Mouse (Mus musculus) midbrain, embryonic 12.5 days (tissue): ENCODE data around the gene Guk1. TPM values are rescaled to one million over a fixed set of nuclear protein-coding genes. Genes with fewer than 3 reads are reported as not detected.

ENCODE experiments used
- ATAC-seq: fragments of 200-750 bp; cut with Nextera tagmentation; 2 replicates; pipeline ENCODE4 v1.8.0; 2017; ENCODE audit warnings: low read depth, moderate TSS enrichment, moderate library complexity; ENCODE audit not compliant: low FRiP score
- H3K27ac ChIP-seq: fragments of 300-500 bp; sonication (generic); replicated peaks from 2 replicates; pipeline ENCODE4 v1.5.1; 2016; ENCODE audit warnings: mild to moderate bottlenecking
- H3K27me3 ChIP-seq: fragments of 300-500 bp; sonication (generic); 2 replicates; pipeline ENCODE4 v1.6.1; 2016; ENCODE audit warnings: mild to moderate bottlenecking
- H3K36me3 ChIP-seq: fragments of 300-500 bp; sonication (generic); 2 replicates; pipeline ENCODE4 v1.6.1; 2016
- H3K4me1 ChIP-seq: fragments of 300-500 bp; sonication (generic); 2 replicates; pipeline ENCODE4 v1.6.1; 2016
- H3K4me2 ChIP-seq: fragments of 300-500 bp; sonication (generic); replicated peaks from 2 replicates; pipeline ENCODE4 v1.6.1; 2016; ENCODE audit warnings: mild to moderate bottlenecking, moderate library complexity
- H3K4me3 ChIP-seq: fragments of 300-500 bp; sonication (generic); 2 replicates; pipeline ENCODE4 v1.5.1; 2016; ENCODE audit warnings: mild to moderate bottlenecking
- H3K9ac ChIP-seq: fragments of 300-500 bp; sonication (generic); replicated peaks from 2 replicates; pipeline ENCODE4 v1.6.1; 2016; ENCODE audit warnings: mild to moderate bottlenecking, moderate library complexity
- H3K9me3 ChIP-seq: fragments of 300-500 bp; sonication (generic); 2 replicates; pipeline ENCODE4 v1.6.1; 2016; ENCODE audit warnings: mild to moderate bottlenecking
- WGBS: fragments of 180-500 bp; shearing (Covaris S2); methylation state at CpG from one replicate; pipeline ENCODE4 v1.1.7; 2016; 5-methylcytosine and 5-hydroxymethylcytosine counted together
- polyA plus RNA-seq: library from polyadenylated mRNA; unstranded; fragments of >200 nt; fragmentation: Nextera tagmentation; extraction: Ambion mirVana; gene quantifications from 2 replicates; pipeline ENCODE4 v1.2.1, GENCODE M21; 2016

Gene Guk1
- polyA plus RNA-seq, 1 experiment from 2014 or later, result 95.1 TPM

GRCm38 (mm10) chr11:59182864-59183331 lies 9.1 kb downstream of the Guk1 start, which contains the start of gene Gjc2:
Gene Gjc2 (minus strand): TSS chr11:59183213.
- ATAC-seq, result no peak
- Histone ChIP-seq H3K27ac (no peak within 1 kb of the TSS), H3K9ac (peak within 1 kb of the TSS; percentile 1; the same call in 1 of the 2 replicates), H3K9me3 (no peaks in the 10 kb centered on the region), H3K36me3 (peaks cover 25% of the 10 kb centered on the region), H3K27me3 (peaks cover 24% of the 10 kb centered on the region), H3K4me2 (no peak within 1 kb of the TSS), H3K4me1 (no peaks in the 10 kb centered on the region), H3K4me3 (no peak within 1 kb of the TSS)
- WGBS, result 25% methylated on average over 3 of the region's 3 CpGs

DNA sequence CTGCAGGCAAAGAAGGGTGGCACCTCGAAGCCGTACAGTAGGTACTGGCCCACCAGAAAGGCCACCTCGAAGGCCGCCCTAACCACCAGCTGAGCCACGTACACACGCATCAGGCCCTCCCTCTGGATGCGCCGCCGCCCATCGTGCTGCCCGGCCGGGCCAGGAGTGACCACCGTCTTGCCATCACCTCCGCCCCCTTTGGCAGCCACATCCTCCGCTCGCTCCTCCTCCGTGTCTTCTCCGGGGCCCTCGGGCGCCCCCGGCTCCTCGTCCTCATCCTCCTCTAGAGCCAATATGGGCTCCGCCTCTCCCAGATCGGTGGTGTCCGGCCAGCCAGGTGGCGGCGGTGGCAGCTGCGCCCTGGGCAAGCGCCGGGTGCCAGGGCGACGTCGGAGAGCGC lies 15.1 kb downstream of the Guk1 start:
- H3K4me3 ChIP-seq, result no peak overlapping the region

DNA sequence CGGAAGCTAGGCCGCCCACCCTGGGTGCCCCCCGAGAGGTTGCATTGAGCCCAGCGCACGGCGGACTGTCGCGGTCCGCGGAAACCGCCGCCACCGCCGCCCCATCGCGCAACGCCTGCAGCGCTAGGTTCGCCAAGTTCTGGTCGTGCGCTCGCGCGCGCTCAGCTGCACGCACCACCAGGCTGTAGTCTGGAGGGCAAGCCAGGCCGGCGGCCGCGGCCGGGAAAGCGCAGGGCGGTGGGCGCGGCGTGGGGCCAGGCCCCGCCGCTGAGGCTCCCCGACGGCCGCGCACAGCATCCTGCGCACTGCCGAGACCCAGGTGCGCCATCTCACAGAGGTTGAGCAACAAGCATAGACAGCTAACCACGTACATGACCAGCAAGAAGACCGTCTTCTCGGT lies 15.5 kb downstream of the Guk1 start:
- no peaks in the 10 kb centered on the region for H3K9me3 ChIP-seq
- peaks cover 76% of the 10 kb centered on the region for H3K27me3 ChIP-seq
- WGBS, result 3% methylated on average over 46 of the region's 48 CpGs
- H3K27ac ChIP-seq, result no peak overlapping the region
- no peaks in the 10 kb centered on the region for H3K36me3 ChIP-seq
- no peak overlapping the region; the same call in 1 of the 2 replicates for H3K4me2 ChIP-seq
- no peak for ATAC-seq
- no peak overlapping the region for H3K9ac ChIP-seq
- no peaks in the 10 kb centered on the region for H3K4me1 ChIP-seq
- peak overlapping the region; percentile 12; the same call in 1 of the 2 replicates for H3K4me3 ChIP-seq

More for the DNA sequence above, 15.1 kb downstream of the Guk1 start:
- ATAC-seq, result no peak
- Histone ChIP-seq H3K9me3 (no peaks in the 10 kb centered on the region), H3K27me3 (peaks cover 76% of the 10 kb centered on the region), H3K27ac (no peak overlapping the region), H3K4me2 (no peak overlapping the region), H3K4me1 (no peaks in the 10 kb centered on the region), H3K9ac (no peak overlapping the region), H3K36me3 (no peaks in the 10 kb centered on the region)
- WGBS, result 11% methylated on average over 34 of the region's 34 CpGs

- Histone ChIP-seq H3K9me3 (no peaks in the 10 kb centered on the region), H3K4me1 (no peaks in the 10 kb centered on the region), H3K36me3 (no peaks in the 10 kb centered on the region), H3K9ac (no peak overlapping the region), H3K4me3 (no peak overlapping the region), H3K27ac (no peak overlapping the region), H3K4me2 (no peak overlapping the region), H3K27me3 (peaks cover 66% of the 10 kb centered on the region)
- WGBS, result 56% methylated on average over 6 of the region's 6 CpGs
- no peak for ATAC-seq
Observed at GRCm38 (mm10) chr11:59174189-59174838, 17.7 kb downstream of the Guk1 start.

DNA sequence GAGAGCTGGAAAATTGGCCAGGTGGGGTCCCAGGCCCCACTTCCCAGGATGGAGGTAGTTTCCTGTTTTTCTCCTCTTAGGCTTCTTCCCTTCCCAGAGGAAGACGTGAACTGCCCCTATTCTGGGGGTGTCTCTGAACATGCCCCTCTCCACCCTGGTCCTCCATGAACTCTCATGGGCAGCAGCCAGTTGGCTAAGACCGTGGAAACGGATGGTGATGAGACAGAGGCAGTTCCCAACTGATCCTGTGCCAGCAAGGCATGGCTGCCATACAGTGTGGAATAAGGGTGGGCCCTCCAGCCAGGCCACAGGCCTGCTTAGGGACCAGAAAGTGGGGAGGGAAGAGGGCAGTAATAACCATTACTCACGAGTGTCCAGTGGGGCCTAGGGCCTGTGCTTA lies 21.5 kb downstream of the Guk1 start:
- WGBS, result 72% methylated on average over 4 of the region's 4 CpGs
- peaks cover 32% of the 10 kb centered on the region for H3K27me3 ChIP-seq

GRCm38 (mm10) chr11:59169807-59170206 lies 22.2 kb downstream of the Guk1 start:
- Histone ChIP-seq H3K4me3 (no peak overlapping the region), H3K4me2 (no peak overlapping the region), H3K27me3 (peaks cover 25% of the 10 kb centered on the region), H3K4me1 (no peaks in the 10 kb centered on the region), H3K9me3 (no peaks in the 10 kb centered on the region), H3K36me3 (no peaks in the 10 kb centered on the region), H3K9ac (no peak overlapping the region), H3K27ac (no peak overlapping the region)
- WGBS, result 85% methylated on average over 3 of the region's 3 CpGs
- no peak for ATAC-seq

More for the DNA sequence above, 21.5 kb downstream of the Guk1 start:
- no peak overlapping the region for H3K9ac ChIP-seq
- H3K4me1 ChIP-seq, result no peaks in the 10 kb centered on the region
- H3K36me3 ChIP-seq, result no peaks in the 10 kb centered on the region
- no peak for ATAC-seq
- H3K9me3 ChIP-seq, result no peaks in the 10 kb centered on the region
- no peak overlapping the region for H3K4me2 ChIP-seq
- H3K27ac ChIP-seq, result no peak overlapping the region
- no peak overlapping the region for H3K4me3 ChIP-seq

- Histone ChIP-seq H3K4me2 (no peak overlapping the region), H3K4me1 (peaks cover 10% of the 10 kb centered on the region), H3K27me3 (0 out of 2 replicates have a peak, but pooled peaks cover 3% of the 10 kb centered on the region), H3K27ac (no peak overlapping the region), H3K4me3 (no peak overlapping the region), H3K36me3 (no peaks in the 10 kb centered on the region), H3K9ac (no peak overlapping the region), H3K9me3 (no peaks in the 10 kb centered on the region)
- no peak for ATAC-seq
- 56% methylated on average over 2 of the region's 2 CpGs for WGBS
Observed at GRCm38 (mm10) chr11:59165616-59166241, 26.3 kb downstream of the Guk1 start.

DNA sequence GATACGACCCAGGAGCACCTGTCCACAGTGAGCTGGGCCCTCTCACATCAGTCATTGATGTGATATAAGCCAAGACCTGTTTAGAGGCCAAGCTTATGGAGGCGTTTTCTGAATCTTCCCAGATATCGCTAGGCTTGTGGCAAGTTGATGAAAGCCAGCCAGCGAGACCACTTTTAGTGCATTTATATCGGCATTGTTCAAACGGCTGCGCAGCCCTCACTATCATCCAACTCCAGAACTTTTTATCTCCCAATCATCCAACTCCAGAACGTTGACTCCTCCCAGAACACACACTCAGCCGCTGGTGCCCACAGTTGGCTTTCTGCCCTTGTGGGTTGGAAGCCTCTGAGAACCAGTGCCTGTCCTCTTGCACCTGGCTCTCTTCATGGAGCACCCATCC lies 27.6 kb downstream of the Guk1 start:
- Histone ChIP-seq H3K27ac (no peak overlapping the region), H3K4me3 (peak overlapping the region; percentile 84), H3K36me3 (no peaks in the 10 kb centered on the region), H3K9me3 (no peaks in the 10 kb centered on the region), H3K9ac (no peak overlapping the region), H3K4me2 (peak overlapping the region; percentile 54), H3K4me1 (peaks cover 10% of the 10 kb centered on the region), H3K27me3 (0 out of 2 replicates have a peak, but pooled peaks cover 3% of the 10 kb centered on the region)
- ATAC-seq, result no peak
- WGBS, result 90% methylated on average over 9 of the region's 9 CpGs

DNA sequence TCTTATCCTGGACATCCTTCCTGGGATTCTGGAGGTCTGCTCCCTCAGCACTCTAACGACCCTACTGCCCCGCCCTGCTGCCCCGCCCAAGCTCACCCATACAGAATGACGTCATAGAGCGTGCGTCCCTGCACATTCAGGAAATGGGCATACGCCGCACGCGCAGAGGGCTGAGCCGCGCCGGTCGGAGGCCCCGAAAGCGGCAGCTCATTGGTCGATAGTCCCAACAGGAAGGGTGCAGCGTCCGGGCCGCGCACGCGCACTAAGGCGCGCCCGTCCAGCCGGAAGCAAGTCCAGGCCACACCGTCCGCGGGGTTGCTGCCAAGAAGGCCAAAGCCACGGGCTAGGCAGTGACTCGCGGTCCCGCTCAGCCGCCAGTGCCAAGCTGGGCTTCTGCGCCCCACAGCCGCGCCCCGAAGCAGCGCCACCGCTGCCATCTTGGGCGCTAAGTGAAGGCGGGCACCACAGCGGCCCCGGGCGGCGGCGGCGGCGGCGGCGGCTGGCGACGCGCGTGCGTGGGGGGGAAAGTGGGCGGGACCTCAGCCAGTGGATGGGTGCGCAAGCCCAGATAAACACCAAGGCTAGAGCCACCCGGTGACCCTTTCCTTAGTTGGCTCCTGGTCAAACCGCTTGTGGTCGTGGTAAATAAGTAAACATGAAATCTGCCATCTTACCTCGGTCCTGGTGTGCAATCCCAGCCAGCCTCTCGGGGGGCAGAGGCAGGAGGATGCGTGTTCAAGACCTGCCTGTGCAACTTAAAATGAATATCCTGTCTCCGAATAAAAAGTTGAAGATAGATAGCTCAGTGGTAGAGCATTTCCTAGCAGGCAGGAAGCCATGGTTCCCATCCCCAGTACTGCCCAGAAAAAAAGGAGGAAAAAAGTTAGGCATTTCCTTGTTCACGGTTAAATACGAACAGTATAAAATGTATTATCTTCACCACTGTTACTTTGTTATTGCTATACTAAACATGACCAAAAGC lies 28.5 kb downstream of the Guk1 start, which contains the start of gene Iba57:
Gene Iba57 (minus strand): TSS at position 485 of the 982 bp plus-strand sequence.
- H3K4me2 ChIP-seq, result peak within 1 kb of the TSS; percentile 54
- 0 out of 2 replicates have a peak, but pooled peaks cover 3% of the 10 kb centered on the region for H3K27me3 ChIP-seq
- peak within 1 kb of the TSS; percentile 84 for H3K4me3 ChIP-seq
- no peaks in the 10 kb centered on the region for H3K9me3 ChIP-seq
- peak within 1 kb of the TSS; percentile 92 for H3K9ac ChIP-seq
- 3% methylated on average over 68 of the region's 68 CpGs for WGBS
- H3K4me1 ChIP-seq, result peaks cover 10% of the 10 kb centered on the region
- H3K36me3 ChIP-seq, result peaks cover 2% of the 10 kb centered on the region; the same call in 1 of the 2 replicates
- peak; percentile 98 for ATAC-seq
- peak within 1 kb of the TSS; percentile 99 for H3K27ac ChIP-seq

GRCm38 (mm10) chr11:59162443-59163254 lies 29.4 kb downstream of the Guk1 start:
- no peak for ATAC-seq
- H3K9ac ChIP-seq, result peak overlapping the region; percentile 92
- H3K4me3 ChIP-seq, result peak overlapping the region; percentile 84
- 0 out of 2 replicates have a peak, but pooled peaks cover 3% of the 10 kb centered on the region for H3K27me3 ChIP-seq
- H3K27ac ChIP-seq, result peak overlapping the region; percentile 99
- no peaks in the 10 kb centered on the region for H3K9me3 ChIP-seq
- peak overlapping the region; percentile 54 for H3K4me2 ChIP-seq
- 65% methylated on average over 9 of the region's 9 CpGs for WGBS
- peaks cover 10% of the 10 kb centered on the region for H3K4me1 ChIP-seq
- peaks cover 11% of the 10 kb centered on the region for H3K36me3 ChIP-seq

DNA sequence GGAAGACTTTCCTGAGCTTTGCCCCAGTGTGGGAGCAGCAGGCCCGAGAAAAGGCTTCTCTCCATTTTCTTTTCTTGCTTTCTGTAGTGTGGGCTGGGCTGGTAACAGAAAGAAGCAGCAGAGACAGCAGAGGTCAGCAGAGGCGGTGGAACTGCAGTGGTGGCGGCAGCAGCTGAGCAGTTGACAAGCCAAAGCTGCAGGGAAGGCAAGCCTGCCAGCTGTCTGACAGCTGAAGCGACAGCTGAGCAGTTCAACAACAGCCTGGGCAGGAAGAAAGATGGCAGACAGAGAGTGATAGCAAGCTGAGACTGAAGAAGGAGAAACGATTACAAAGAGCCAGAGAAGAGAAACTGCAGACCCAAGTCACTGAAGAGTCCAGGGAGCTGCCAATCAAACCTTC lies 30.6 kb downstream of the Guk1 start:
- Histone ChIP-seq H3K4me2 (no peak overlapping the region), H3K4me1 (peaks cover 10% of the 10 kb centered on the region), H3K4me3 (no peak overlapping the region), H3K27ac (no peak overlapping the region), H3K9ac (no peak overlapping the region), H3K36me3 (peaks cover 22% of the 10 kb centered on the region), H3K9me3 (no peaks in the 10 kb centered on the region), H3K27me3 (no peaks in the 10 kb centered on the region)
- ATAC-seq, result no peak
- WGBS, result 79% methylated on average over 5 of the region's 5 CpGs
